In the genomic region with DNA sequence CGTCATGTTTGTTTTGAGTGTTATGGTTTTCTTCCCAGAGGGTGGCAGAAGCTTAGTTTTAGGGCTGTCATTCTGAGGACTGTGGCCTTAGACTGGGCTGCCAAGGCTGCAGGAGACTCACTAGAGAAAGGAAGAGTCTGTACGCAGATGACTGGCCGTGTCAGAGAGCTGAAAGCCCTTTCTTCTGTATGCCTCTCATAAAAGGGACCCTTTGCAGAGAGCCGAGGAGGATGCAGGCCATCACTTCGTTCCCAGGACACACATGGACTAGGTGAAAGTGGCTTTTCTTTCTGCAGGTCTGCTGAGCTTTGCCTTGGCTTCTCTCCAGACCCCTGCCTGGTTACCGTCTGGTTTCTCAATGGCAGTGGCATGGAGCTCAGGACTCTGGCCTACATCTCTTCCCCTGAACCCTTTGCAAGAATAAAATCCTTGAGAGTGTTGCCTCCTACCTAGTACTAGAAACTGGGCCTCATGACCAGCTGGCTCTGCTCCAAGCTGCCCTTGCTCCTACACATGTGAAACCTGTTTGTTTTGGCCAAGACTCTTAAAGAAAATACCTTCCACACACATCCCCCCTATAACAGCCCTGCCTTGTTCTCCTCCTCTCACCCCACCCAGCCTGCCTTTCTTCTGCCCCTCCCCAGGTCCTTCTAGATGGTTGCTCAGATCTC, we compare ENCODE assay signal across 9 mouse cellular contexts. TPM values are rescaled to one million over a fixed set of nuclear protein-coding genes. Genes with fewer than 3 reads are reported as not detected.
DNase-seq lines count a peak whose midpoint lies in the region; ATAC-seq and TF ChIP-seq lines count a peak whose summit lies in the region.
"Had no signal": no experiment of that assay in that cellular context is flagged by ENCODE, and none has a peak within 500 bp of the region (broad histone marks: within the 10 kb centered on the region; RNA-seq: fewer than 3 reads in every experiment).

No protein-coding gene starts in this region.

- in situ Hi-C loops in Patski (cut with MboI; ENCODE audit: low pct_unique_long_range_greater_than_20kb) = no loop called here

- no peak for TF ChIP-seq CTCF in Patski (IDR thresholded peaks at IDR 0.05)

- no peaks in the 10 kb centered on the region for H3K27me3 ChIP-seq in forebrain, embryonic 12.5 days
- no peaks in the 10 kb centered on the region for H3K27me3 ChIP-seq in forebrain, embryonic 10.5 days (ENCODE audit: poor library complexity, severe bottlenecking)
- no peaks in the 10 kb centered on the region for H3K27me3 ChIP-seq in Patski
- no peaks in the 10 kb centered on the region for H3K27me3 ChIP-seq in forebrain, embryonic 14.5 days (replicated peaks; ENCODE audit: control insufficient read depth, insufficient read depth, low read length)

- H3K4me1 ChIP-seq in forebrain, embryonic 12.5 days = peaks cover 18% of the 10 kb centered on the region
- peaks cover 14% of the 10 kb centered on the region for H3K4me1 ChIP-seq in forebrain, embryonic 10.5 days
- peaks cover 11% of the 10 kb centered on the region for H3K4me1 ChIP-seq in forebrain, embryonic 14.5 days (ENCODE audit: control insufficient read depth, insufficient read depth, low read length)

- CTCF ChIA-PET in Patski (lab: Charles Lee) = no interaction called here

- H3K9ac ChIP-seq in forebrain, embryonic 12.5 days = no peak overlapping the region
- 0 out of 2 replicates have a peak overlapping the region, but pooled peaks have one; percentile 7 for H3K9ac ChIP-seq in forebrain, embryonic 14.5 days (ENCODE audit: low read length)
- H3K9ac ChIP-seq: liver, embryonic 14.5 days had no signal

- no peaks in the 10 kb centered on the region for H3K36me3 ChIP-seq in forebrain, embryonic 12.5 days (replicated peaks)
- H3K36me3 ChIP-seq in forebrain, embryonic 10.5 days (replicated peaks) = no peaks in the 10 kb centered on the region
- no peaks in the 10 kb centered on the region for H3K36me3 ChIP-seq in forebrain, embryonic 14.5 days (ENCODE audit: control insufficient read depth, insufficient read depth, low read length)

- H3K27ac ChIP-seq in forebrain, embryonic 12.5 days = peak overlapping the region; percentile 72
- H3K27ac ChIP-seq in forebrain, embryonic 10.5 days = no peak overlapping the region
- peak overlapping the region; percentile 64; the same call in 1 of the 2 replicates for H3K27ac ChIP-seq in forebrain, embryonic 14.5 days (ENCODE audit: low read depth, low read length)
- H3K27ac ChIP-seq: liver, embryonic 14.5 days had no signal

- no peak for ATAC-seq in forebrain, embryonic 12.5 days (ENCODE audit: low FRiP score)
- peak; percentile 63 for ATAC-seq in Patski
- 0 out of 2 replicates have a peak, but pooled peaks have one; percentile 12 for ATAC-seq in forebrain, embryonic 14.5 days

- WGBS in forebrain, embryonic 12.5 days = 51% methylated on average over 6 of the region's 6 CpGs
- WGBS in forebrain, embryonic 10.5 days = 84% methylated on average over 6 of the region's 6 CpGs
- WGBS in forebrain, embryonic 14.5 days = 21% methylated on average over 6 of the region's 6 CpGs

- POLR2A ChIA-PET in Patski (lab: Charles Lee) = interaction anchor here (0.7 to 0.9 kb wide), 2 partner anchors 11 to 36 kb away, joined by 3 read pairs; no protein-coding TSS in a partner anchor

- no peak overlapping the region for H3K4me3 ChIP-seq in forebrain, embryonic 12.5 days (replicated peaks)
- H3K4me3 ChIP-seq in forebrain, embryonic 10.5 days = no peak overlapping the region
- H3K4me3 ChIP-seq in forebrain, embryonic 14.5 days (ENCODE audit: low read depth, low read length) = no peak overlapping the region

- no peaks in the 10 kb centered on the region for H3K9me3 ChIP-seq in forebrain, embryonic 12.5 days
- H3K9me3 ChIP-seq in forebrain, embryonic 10.5 days = no peaks in the 10 kb centered on the region
- H3K9me3 ChIP-seq in forebrain, embryonic 14.5 days (replicated peaks; ENCODE audit: control insufficient read depth, low read length) = no peaks in the 10 kb centered on the region

- no peak for DNase-seq in forebrain, embryonic 10.5 days (ENCODE audit: extremely low spot score, low spot score)
- peak; percentile 50 for DNase-seq in Patski (ENCODE audit: low read depth, low spot score)
- DNase-seq in forebrain, embryonic 14.5 days (ENCODE audit: low spot score) = peak; percentile 59
- peak; percentile 82 to 84 for DNase-seq in kidney, adult 8-10 months
- DNase-seq in lung, postnatal 10 days = peak; percentile 82
- DNase-seq in spleen, postnatal 10 days (ENCODE audit: low spot score in 2 of 2) = no peak
- DNase-seq in thymus, postnatal 25 days = no peak

- H3K4me2 ChIP-seq in forebrain, embryonic 12.5 days = peak overlapping the region; percentile 2; the same call in 1 of the 2 replicates
- H3K4me2 ChIP-seq in forebrain, embryonic 14.5 days (ENCODE audit: low read length) = no peak overlapping the region

RNA-seq across cellular contexts. Expression of gene Taf11, which starts 36.0 kb away (rescaled TPM):
- 100 and 101 TPM in 2 replicates for polyA plus RNA-seq in forebrain, embryonic 12.5 days (2016; fragmentation: Nextera tagmentation; extraction: Ambion mirVana)
- polyA plus RNA-seq in forebrain, embryonic 10.5 days (2016; fragmentation: Nextera tagmentation; extraction: Ambion mirVana) = 91.4 and 92.6 TPM in 2 replicates
- 48.0 TPM for polyA plus RNA-seq in Patski (2021)
- 65.2 and 66.1 TPM in 2 replicates for polyA plus RNA-seq in forebrain, embryonic 14.5 days (2014; fragmentation: Nextera tagmentation; extraction: Ambion mirVana)

RNA-seq across cellular contexts. Expression of gene Anks1, which starts 36.6 kb away (rescaled TPM):
- polyA plus RNA-seq in forebrain, embryonic 12.5 days (2016; fragmentation: Nextera tagmentation; extraction: Ambion mirVana) = 61.0 and 84.9 TPM in 2 replicates
- polyA plus RNA-seq in forebrain, embryonic 10.5 days (2016; fragmentation: Nextera tagmentation; extraction: Ambion mirVana) = 21.0 and 21.4 TPM in 2 replicates
- polyA plus RNA-seq in Patski (2021) = 15.3 TPM
- polyA plus RNA-seq in forebrain, embryonic 14.5 days (2014; fragmentation: Nextera tagmentation; extraction: Ambion mirVana) = 39.4 and 40.3 TPM in 2 replicates

Comparison
In these comparisons a context has a peak if more than half of its experiments do, and no peak if none do; other contexts are left out.
1. DNase-seq: peak in Patski (single experiment), forebrain, embryonic 14.5 days (single experiment), kidney, adult 8-10 months (2 of 2) and lung, postnatal 10 days (single experiment); none in forebrain, embryonic 10.5 days (single experiment), spleen, postnatal 10 days (0 of 2) and thymus, postnatal 25 days (single experiment).